Mouse (Mus musculus) embryonic fibroblast, embryonic 13.5 days (primary cell): ENCODE data around the gene Pfpl.

Source experiments
- CTCF ChIP-seq: IDR thresholded peaks from 2 replicates; pipeline ENCODE4 v1.5.1; 2011; ENCODE audit warnings: mild to moderate bottlenecking, control low read depth, low read length, moderate library complexity, borderline replicate concordance; ENCODE audit not compliant: insufficient read depth
- POLR2A ChIP-seq: IDR thresholded peaks from 2 replicates; pipeline ENCODE4 v1.6.1; 2011; ENCODE audit warnings: low read depth, mild to moderate bottlenecking, control low read depth, low read length, moderate library complexity

DNA sequence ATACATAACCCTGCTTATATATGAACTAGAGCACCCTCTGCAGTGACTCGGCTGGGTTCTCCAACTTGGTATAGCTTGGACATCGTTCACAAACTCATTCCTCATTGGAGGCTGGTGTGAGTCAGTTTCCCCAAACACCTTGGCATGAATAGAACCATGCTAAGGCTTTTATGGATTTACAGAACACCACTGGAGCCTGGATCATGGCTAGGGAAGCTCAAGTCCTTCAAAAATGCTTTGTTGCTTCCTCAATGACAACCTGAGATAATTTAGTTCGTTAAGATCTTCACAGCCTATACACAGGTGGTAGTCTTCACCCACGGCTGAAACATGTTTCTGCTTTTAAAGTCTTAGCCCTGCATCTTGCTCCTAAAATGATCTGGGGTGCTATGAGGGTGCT lies 31.8 kb downstream of the Pfpl start:
- TF ChIP-seq CTCF (no peak), POLR2A (no peak)
